Mouse (Mus musculus) lung, postnatal 0 days (tissue): ENCODE measurements around the gene Sorbs1.

ENCODE experiments used
- CTCF ChIP-seq: IDR thresholded peaks from 2 replicates; pipeline ENCODE4 v1.5.1; 2016; ENCODE audit warnings: antibody characterized with exemption, mild to moderate bottlenecking
- EP300 ChIP-seq: IDR thresholded peaks from 2 replicates; pipeline ENCODE4 v1.6.1; 2016; ENCODE audit warnings: antibody characterized with exemption, mild to moderate bottlenecking, control low read depth

- TF ChIP-seq CTCF (no peak), EP300 (no peak)
Measured at GRCm38 (mm10) chr19:40365137-40365536, 148.4 kb downstream of the Sorbs1 start.
